Mouse (Mus musculus) cerebellum, adult 18-20 months (tissue): Measurements from ENCODE around the gene Wbp2nl.

Experiments used
- DNase-seq, 2 experiments: peaks; one replicate each; pipeline ENCODE4 v3.0.0; 2021

The Wbp2nl gene

DNA sequence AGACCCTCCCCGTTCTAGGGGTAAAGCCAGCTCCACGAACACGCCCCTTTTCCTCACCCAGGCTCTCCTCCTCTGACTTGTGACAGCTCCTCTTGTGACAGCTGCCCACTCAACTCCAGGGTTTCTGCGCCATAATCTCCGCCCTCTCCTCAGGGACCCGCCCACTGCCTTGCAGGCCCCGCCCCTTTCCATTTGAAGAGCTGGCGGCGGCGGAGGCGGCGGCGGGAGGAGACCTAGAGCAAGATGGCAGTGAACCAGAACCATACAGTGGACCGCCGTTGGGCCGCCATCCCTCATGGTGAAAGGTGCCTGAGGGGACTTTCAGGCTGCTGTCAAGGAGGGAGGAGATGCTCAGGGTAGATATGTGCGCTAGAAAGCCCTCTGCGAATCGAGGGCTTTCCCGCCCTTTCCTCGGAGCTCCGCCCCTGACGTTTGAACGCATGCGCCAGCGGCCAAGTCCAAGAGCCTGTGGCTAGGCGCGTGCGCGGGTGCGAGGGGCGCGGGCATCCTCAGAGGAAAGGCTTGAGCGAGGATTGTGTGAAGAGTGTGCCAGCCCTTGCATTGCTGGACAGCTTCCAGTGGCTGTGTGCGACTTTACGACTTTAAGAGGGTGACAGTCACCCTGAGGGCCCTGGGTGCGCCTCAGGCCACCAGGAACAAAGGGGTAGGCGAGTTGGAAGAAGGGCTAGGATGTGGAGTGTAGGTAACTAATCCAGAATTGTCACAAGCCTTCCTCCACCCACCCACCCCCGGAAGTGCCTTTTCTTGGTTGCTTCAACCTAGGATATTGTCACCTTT lies at the start of gene Wbp2nl:
Wbp2nl (plus strand) TSS at position 191 of the 798 bp plus-strand sequence.
- no peak for DNase-seq

GRCm38 (mm10) chr15:82251579-82251978 lies 47.2 kb upstream of the Wbp2nl start:
- no peak for DNase-seq

DNA sequence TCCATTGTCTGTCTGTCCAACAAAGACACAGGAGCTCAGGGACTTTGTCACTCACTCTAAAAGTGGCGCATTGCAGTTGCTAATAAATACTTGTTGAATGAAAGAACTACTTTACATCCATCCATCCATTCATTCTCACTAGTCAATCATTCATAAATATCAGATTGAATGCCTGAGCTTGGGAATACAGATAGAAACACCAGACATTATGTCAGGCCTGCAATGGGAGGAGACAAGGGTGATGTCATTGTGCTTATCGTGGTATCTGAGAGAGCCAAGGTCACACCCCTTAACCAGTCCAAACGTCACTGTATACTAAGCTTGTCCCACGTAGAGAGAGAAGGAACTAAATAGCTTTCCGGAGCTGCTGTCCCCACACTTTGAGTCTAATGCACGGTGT lies 46.7 kb upstream of the Wbp2nl start, which contains the start of gene 1500009C09Rik:
1500009C09Rik (plus strand) TSS at position 301 of the 400 bp plus-strand sequence.
- no peak for DNase-seq

DNA sequence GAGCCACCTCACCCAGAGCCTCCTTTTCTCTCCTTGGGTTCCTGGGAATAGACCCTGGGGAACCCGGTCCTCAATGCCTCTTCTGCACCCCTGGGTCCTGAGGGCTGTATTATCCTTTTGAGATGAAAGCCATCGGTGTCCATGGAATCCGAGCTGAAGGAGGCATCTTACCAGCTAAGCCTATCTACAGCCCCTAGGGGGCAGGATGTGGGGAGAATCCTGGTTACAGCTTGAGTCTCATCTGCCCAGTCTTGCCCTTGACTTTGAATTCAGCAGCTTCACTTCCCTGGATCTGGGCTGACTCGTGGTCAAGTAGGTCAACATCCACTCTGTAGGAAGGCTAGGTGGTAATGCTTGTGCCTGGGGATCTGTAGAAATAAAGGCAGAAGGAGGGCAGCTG lies 43.5 kb upstream of the Wbp2nl start:
- no peak for DNase-seq

- DNase-seq, result peak; percentile 74 to 81
Measured at GRCm38 (mm10) chr15:82255944-82256383, 42.8 kb upstream of the Wbp2nl start.

- DNase-seq, result peak; percentile 66 to 81
Measured at GRCm38 (mm10) chr15:82259510-82259909, 39.2 kb upstream of the Wbp2nl start.

DNA sequence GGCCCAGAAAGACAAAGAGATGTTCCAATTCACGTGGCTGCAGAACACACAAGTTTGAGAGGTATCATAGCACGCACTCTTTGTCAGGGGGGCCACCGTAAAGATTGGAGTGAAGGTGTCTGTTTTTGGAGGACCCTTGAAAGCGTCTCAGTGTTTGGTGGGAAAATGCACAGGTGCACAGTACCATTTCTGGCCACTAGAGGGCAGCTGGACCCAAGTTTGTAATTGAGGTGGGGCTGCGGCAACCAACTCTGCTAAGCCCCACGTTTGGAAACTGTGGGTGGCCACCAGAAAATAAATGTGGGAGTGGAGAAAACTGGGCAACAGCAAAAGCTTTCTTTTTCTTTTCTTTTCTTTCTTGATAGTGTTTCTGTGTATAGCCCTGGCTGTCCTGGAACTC lies 32.4 kb upstream of the Wbp2nl start:
- peak; percentile 70 to 84 for DNase-seq

DNA sequence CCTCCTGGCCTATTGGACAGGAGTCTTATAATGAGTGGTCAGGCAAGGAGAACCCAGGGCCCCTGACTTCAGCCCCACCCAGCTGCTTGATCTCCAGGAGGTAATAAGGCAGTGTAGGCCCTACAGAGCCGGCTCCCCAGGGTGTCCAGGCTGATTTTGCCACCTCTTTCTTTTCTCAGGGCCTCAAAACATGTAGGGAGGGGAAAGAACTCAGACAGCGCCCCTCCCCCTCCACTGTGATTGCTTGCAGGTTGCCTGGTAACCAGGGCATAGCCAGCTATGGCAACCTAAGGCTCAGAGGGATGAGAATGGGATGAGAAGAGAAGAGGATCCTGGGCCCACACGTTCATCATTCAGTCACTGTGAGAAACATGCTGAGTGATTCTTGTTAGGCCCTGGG lies 30.6 kb upstream of the Wbp2nl start:
- DNase-seq, result no peak

DNA sequence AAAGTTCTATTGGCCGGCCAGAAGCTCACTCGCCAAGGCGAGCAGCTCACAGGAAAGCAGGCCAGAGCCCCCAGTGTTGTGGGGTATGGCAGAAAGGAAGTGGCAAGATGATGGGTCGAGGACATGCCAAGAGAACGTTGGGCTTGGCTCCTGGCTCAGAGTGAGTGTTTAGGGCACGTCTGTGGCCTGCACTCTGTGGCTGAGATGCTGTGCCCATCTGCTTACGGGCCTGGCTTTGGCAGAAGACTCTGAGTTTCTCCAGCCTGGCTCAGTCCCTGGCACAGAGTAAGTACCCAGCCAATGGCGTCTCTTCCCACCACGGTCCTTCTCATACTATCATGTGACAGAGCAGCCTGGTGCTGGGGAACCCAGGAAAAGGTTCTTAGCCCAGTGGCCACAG lies 30.0 kb upstream of the Wbp2nl start:
- peak; percentile 69 to 78 for DNase-seq

DNA sequence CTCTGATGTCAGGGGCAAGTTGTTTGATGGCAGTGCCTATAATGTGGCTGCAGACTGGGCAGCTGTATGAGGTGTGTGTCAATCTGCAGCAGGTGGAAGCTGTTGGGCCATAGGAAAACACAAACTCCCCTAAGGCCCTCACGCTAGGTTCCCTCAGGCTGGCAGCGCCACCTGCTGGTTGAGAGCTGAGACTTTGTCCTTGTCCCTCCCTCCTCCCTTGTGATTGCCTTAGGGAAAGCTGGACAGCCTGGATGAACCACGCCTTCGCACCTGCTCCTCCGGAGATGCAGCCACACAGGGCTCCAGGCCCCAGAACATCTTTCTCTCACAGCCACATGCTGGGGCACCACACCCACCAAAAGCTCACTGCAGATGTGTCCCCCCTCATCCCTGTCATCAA lies 27.6 kb upstream of the Wbp2nl start:
- peak; percentile 88 to 91 for DNase-seq

DNA sequence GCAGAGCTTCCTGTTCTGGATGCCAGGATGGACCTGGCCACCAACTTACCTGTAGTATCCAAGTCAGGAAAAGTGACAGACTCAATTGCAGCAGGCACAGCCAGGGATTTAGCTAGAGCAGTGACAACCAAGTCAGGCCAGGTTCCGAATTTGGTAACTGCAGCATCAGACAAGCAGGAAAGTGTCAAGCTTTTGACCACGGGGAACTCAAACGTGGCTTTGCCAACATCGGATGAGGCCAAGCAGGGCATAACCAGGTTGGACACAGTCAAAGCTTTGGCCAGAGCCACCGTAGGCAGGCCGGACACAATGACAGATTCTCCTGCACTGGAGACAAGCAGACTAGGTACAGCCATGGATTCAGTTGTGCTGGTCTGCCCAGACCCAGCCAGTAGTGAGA lies 26.5 kb upstream of the Wbp2nl start:
- peak; percentile 56 to 60 for DNase-seq

DNA sequence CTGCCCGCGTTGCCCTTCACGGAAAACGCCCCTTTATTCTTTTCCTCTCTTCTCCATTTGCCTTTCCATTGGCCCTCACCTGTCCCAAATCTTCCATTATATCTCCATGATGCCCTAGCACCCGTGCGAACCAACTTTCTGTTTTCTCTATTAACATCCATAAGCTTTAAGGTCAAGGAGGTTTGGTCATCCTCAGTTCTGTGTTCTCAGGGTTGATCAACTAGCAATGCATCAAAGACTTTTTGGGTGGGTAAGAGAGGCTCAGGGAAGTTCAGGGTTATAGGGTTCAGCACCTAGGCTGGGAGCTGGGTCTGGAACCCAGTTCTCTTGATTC lies 24.2 kb upstream of the Wbp2nl start, which contains the start of gene Sept3:
Sept3 (plus strand) TSS at position 301 of the 334 bp plus-strand sequence.
- DNase-seq, result no peak

DNA sequence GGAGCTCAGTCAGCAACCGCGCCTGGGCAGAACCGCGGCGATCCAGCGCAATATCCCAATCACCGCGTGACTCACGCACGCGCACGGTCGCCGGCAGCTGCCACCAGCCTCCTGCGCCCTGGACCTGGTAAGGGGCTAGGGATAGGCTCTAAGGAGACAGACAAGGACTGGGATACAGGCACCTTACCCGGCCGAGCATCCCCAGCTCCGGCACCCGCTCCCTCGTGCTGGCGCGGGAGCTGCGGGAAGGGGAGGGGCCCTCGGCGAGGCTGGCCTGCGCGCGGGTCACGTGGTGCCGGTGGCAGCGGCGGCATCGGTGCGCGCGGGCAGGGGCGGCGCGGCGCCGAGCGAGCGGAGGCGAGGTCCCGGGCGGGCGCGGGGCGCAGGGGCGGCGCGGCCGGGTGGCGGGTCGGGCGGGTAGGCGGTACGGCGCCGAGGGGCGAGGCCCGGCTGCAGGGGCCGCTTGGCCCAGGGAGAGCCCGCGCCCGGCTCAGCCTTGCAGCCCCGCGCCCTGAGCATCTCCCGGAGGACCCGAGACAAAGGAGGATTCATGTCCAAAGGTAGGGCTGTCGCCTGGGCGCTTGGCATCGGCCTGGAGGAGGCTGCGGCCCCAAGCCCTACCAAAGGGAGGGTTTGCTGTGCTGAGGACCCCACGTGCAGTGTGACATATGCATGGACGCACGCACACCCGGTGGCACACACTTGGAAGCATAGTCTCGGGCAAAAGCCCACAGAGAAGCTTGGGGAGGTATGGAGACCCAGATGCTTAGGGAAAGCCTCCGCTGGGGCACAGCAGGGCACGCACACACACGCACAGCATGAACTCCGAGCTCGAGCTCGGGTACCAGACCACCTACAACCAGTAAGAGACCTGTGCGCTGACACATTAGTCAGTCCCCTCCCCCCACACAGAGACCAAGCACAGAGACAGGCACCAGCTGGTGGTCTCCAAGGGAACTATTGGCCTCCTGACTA lies 23.5 kb upstream of the Wbp2nl start:
- peak; percentile 90 to 93 for DNase-seq

DNA sequence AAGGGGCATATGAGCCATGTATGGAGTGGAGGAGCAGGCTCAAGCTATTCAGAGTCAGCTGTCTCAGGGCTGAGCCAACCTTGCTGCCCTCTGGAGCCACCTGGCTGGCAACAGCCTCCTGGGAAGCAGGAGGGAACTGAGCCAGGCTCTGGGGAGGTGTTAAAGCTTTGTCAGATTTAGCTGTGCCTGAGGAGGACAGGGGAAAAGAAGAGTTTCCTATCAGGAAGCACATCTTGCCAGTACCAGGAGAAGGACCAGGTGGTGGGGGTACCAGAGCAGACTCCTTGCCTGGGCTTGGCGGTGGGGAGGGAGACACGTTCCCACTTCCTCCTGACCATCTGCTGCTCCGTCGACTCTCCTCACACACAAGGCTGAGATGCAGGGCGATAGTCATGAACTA lies 21.2 kb upstream of the Wbp2nl start:
- peak; percentile 87 to 92 for DNase-seq

DNA sequence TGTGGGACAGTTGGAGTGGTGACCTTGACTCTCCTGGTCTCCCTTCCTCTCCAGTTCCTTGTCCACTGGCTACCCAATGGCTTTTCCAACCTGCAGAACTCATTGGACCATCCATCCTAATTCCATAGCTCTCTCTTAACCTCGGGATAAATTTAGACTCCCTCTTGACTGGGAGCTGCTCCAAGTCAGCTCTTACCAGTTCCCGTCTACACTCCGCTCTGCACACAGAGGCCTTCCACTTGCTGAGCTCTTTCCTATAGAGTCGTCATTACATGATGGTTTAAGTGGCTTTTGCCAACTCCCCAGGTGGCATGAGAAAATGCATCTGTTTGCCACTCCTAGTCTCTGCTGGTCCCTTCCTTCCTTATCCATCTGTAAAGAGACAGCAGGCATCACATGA lies 18.1 kb upstream of the Wbp2nl start:
- no peak for DNase-seq

DNA sequence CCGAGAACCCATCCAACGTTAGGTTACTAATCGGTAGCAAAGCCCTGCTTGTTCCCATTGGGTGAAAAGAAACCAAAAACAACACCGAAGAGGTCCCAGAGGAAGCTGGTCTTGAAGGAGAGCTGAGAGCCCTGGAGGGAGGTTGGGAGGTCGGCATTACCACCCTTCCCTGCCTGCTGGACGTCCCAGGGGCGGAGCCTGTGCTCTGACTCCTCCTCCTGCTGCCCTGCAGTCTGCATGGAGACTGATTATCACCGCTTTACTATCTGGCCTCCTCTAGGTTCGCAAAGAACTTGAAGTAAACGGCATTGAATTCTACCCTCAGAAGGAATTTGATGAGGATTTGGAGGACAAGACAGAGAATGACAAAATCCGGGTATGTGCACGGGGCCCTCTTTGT lies 12.6 kb upstream of the Wbp2nl start:
- no peak for DNase-seq

- DNase-seq, result no peak
Measured at GRCm38 (mm10) chr15:82290252-82290651, 8.5 kb upstream of the Wbp2nl start.

DNA sequence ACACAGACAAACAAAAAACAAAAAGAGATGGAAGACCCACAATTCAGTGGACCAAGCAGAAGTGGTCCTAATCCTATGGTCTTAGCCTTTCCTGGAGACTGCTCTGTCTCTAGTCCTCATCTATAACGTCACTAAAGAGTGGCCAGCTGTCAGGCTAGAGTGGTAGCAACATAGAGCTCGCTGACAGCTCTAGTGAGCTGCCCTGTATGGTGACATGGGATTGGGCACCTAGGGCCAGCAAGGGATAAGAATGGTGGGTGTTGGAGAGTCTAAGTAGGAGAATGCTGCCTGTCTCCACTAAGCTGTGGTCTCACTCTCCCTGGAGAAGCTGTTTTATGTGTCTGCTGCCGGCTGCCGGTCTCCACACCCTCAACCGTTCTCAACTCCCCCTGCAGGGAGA lies 5.9 kb upstream of the Wbp2nl start:
- DNase-seq, result no peak

- DNase-seq, result no peak
Measured at GRCm38 (mm10) chr15:82293271-82293711, 5.5 kb upstream of the Wbp2nl start.

DNA sequence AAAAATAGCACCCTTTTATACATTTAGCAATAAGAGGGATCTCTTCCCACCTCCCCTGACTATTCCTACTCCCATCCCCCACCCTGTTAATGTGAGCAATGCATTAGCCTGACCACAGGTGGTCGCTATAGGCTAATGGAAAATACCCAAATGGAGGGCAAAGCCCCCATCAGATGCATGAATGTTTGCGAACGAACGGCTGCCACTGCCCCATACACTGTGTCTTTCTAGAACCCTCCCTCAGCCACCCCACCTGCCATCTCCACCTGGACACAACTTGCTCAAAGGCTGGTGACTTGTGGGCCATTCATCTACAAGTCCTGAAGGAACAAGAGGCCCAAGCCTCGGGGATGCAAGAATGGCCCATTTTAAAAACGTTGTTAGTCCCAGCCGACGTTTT lies 4.7 kb upstream of the Wbp2nl start:
- DNase-seq, result no peak

DNA sequence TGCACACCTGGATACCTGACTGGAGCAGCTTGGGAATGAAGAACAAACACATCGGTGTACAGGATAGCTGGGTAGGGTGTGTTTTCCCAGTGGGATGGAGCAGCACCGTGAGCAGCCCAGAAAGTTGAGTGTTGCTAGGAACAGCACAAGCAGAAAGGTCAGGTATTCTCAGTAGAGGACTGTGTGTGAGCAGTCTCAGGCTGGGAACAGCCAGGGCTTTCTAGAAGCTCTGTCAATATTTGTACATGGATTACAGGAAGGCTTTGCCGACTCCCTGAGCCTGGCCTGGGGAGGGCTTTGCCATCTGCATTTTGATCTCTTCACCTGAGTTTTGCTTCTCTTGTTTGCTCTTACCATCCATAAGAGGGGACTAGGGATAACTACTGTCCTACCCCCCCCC lies 8.4 kb downstream of the Wbp2nl start:
- DNase-seq, result no peak

GRCm38 (mm10) chr15:82308416-82308815 lies 9.7 kb downstream of the Wbp2nl start:
- DNase-seq, result no peak

DNA sequence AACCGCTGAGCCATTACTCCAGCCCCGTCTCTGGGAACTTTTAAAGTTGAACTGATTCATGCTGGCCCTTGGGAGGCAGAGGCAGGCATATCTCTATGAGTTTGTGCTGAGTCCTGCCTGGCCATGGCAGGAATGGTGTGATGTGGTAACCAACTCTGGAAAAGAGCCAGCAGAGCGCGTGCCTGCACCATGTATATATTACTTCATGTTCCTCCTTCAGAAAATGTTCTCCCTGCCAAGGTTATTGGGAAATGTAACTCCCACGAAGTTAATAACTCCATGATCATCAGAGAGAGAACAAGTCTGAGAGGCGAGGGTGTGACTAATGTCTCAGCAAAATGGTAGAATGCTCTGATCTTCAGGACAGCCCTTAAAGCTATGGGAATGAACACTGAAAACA lies 19.1 kb downstream of the Wbp2nl start:
- no peak for DNase-seq

- peak in 1 of 2 experiments; percentile 30 for DNase-seq
Measured at GRCm38 (mm10) chr15:82319613-82320012, 20.9 kb downstream of the Wbp2nl start.
